Mouse (Mus musculus): ENCODE data around the gene C5ar2. TPM values are rescaled to one million over a fixed set of nuclear protein-coding genes. Genes with fewer than 3 reads are reported as not detected.

C5ar2 gene
- total RNA-seq (2023) = 1 to 10 TPM; 2.6 to 4.1 TPM

GRCm38 (mm10) chr7:16244067-16244466 is at the start of gene C5ar2:
Gene C5ar2 (minus strand): TSS chr7:16244154.

GRCm38 (mm10) chr7:16286026-16286961 is 42.3 kb upstream of the C5ar2 start, which contains the start of gene Ccdc9:
Gene Ccdc9 (minus strand): TSS chr7:16286795.

GRCm38 (mm10) chr7:16273081-16273765 is 29.3 kb upstream of the C5ar2 start, which contains the start of gene Inafm1:
Gene Inafm1 (minus strand): TSS chr7:16273617.

GRCm38 (mm10) chr7:16259110-16259590 is 15.2 kb upstream of the C5ar2 start, which contains the start of gene C5ar1:
Gene C5ar1 (minus strand): TSS chr7:16259540.

GRCm38 (mm10) chr7:16221582-16222272 is 22.2 kb downstream of the C5ar2 start, which contains the start of gene Dhx34:
Gene Dhx34 (minus strand): TSS chr7:16222037.

Other genes starting within 250 kb of the C5ar2 start
- gene Bicra, start 196.2 kb downstream of the C5ar2 start, total RNA-seq (2023) = 10 to 100 TPM; 75.2 to 82.1 TPM
- not detected for gene Zfp541, start 182.3 kb downstream of the C5ar2 start, total RNA-seq (2023)
- gene Napa, start 145.7 kb downstream of the C5ar2 start, total RNA-seq (2023) = 100 to 1,000 TPM; 266 to 309 TPM
- 10 to 100 TPM; 38.4 to 39.2 TPM for gene Kptn, start 124.3 kb downstream of the C5ar2 start, total RNA-seq (2023)
- gene Slc8a2, start 114.3 kb downstream of the C5ar2 start, total RNA-seq (2023) = under 1 TPM; 0.09 to 0.18 TPM
- 10 to 100 TPM; 17.0 to 21.1 TPM for gene Meis3, start 69.1 kb downstream of the C5ar2 start, total RNA-seq (2023)
- 10 to 100 TPM; 49.7 to 55.6 TPM for gene Dhx34, start 22.1 kb downstream of the C5ar2 start, total RNA-seq (2023)
- gene C5ar1, start 15.4 kb upstream of the C5ar2 start, total RNA-seq (2023) = under 1 TPM in 1 of 2 experiments, not detected in 1; 0.32 TPM
- 10 to 100 TPM; 28.1 to 30.6 TPM for gene Inafm1, start 29.5 kb upstream of the C5ar2 start, total RNA-seq (2023)
- 100 to 1,000 TPM; 323 to 369 TPM for gene Ccdc9, start 42.6 kb upstream of the C5ar2 start, total RNA-seq (2023)
- gene Bbc3, start 64.2 kb upstream of the C5ar2 start, total RNA-seq (2023) = 1 to 10 TPM; 3.6 to 5.9 TPM
- 10 to 100 TPM; 57.8 to 58.5 TPM for gene Sae1, start 143.7 kb upstream of the C5ar2 start, total RNA-seq (2023)
- gene Zc3h4, start 156.8 kb upstream of the C5ar2 start, total RNA-seq (2023) = 100 to 1,000 TPM in 1 of 2 experiments, 10 to 100 TPM in 1; 90.6 to 108 TPM
- gene Tmem160, start 208.6 kb upstream of the C5ar2 start, total RNA-seq (2023) = 10 to 100 TPM; 39.2 to 41.6 TPM
- gene Npas1, start 233.6 kb upstream of the C5ar2 start, total RNA-seq (2023) = not detected